Mouse (Mus musculus) spleen, adult 18-20 months (tissue): ENCODE results near the gene Nedd8.

Experiments used
- DNase-seq, 2 experiments: peaks; one replicate each; pipeline ENCODE4 v3.0.0; 2022; ENCODE audit warnings: mixed read lengths in 2 of 2

The Nedd8 gene

GRCm38 (mm10) chr14:55671833-55672740 is at the start of gene Nedd8, which contains the start of gene Gmpr2:
Nedd8 (minus strand) TSS chr14:55672124.
Gmpr2 (plus strand) TSS chr14:55671941.
- DNase-seq: peak; percentile 81 to 82

- DNase-seq: no peak
These were observed 49.2 kb upstream of the Nedd8 start for GRCm38 (mm10) chr14:55721076-55721475.

- DNase-seq: no peak
These were observed 48.7 kb upstream of the Nedd8 start for GRCm38 (mm10) chr14:55720666-55721065.

GRCm38 (mm10) chr14:55719737-55720136 is 47.8 kb upstream of the Nedd8 start:
- DNase-seq: no peak

GRCm38 (mm10) chr14:55716884-55717283 is 45.0 kb upstream of the Nedd8 start:
- DNase-seq: no peak

- DNase-seq: no peak
These were observed 44.3 kb upstream of the Nedd8 start for GRCm38 (mm10) chr14:55716271-55716670.

GRCm38 (mm10) chr14:55714893-55715292 is 43.0 kb upstream of the Nedd8 start:
- no peak for DNase-seq

- no peak for DNase-seq
These were observed 41.8 kb upstream of the Nedd8 start, which contains the start of gene Tgm1 for GRCm38 (mm10) chr14:55713729-55714122. Tgm1 (minus strand) TSS chr14:55713926.

GRCm38 (mm10) chr14:55713007-55713728 is 41.2 kb upstream of the Nedd8 start:
- peak in 1 of 2 experiments; percentile 11 for DNase-seq

GRCm38 (mm10) chr14:55711786-55712185 is 39.9 kb upstream of the Nedd8 start:
- DNase-seq: no peak

- no peak for DNase-seq
These were observed 37.6 kb upstream of the Nedd8 start for GRCm38 (mm10) chr14:55709509-55709908.

- no peak for DNase-seq
These were observed 35.5 kb upstream of the Nedd8 start for GRCm38 (mm10) chr14:55707397-55707796.

- no peak for DNase-seq
These were observed 34.2 kb upstream of the Nedd8 start for GRCm38 (mm10) chr14:55706051-55706600.

- no peak for DNase-seq
These were observed 30.8 kb upstream of the Nedd8 start for GRCm38 (mm10) chr14:55702761-55703160.

- DNase-seq: no peak
These were observed 29.2 kb upstream of the Nedd8 start for GRCm38 (mm10) chr14:55701131-55701530.

- no peak for DNase-seq
These were observed 25.3 kb upstream of the Nedd8 start for GRCm38 (mm10) chr14:55697226-55697625.

- DNase-seq: no peak
These were observed 17.5 kb upstream of the Nedd8 start for GRCm38 (mm10) chr14:55689433-55689832.

GRCm38 (mm10) chr14:55682118-55682493 is 10.2 kb upstream of the Nedd8 start:
- no peak for DNase-seq

- peak; percentile 85 to 90 for DNase-seq
These were observed 9.5 kb upstream of the Nedd8 start, which contains the start of gene Tinf2 for GRCm38 (mm10) chr14:55681160-55682117. Tinf2 (minus strand) TSS chr14:55681820.

GRCm38 (mm10) chr14:55677615-55678014 is 5.7 kb upstream of the Nedd8 start:
- no peak for DNase-seq

GRCm38 (mm10) chr14:55672741-55673060 is 777 bp upstream of the Nedd8 start:
- DNase-seq: no peak

GRCm38 (mm10) chr14:55671486-55671832 is 465 bp downstream of the Nedd8 start:
- DNase-seq: no peak
